Mouse (Mus musculus) layer of hippocampus, postnatal 14 days (tissue): Measurements from ENCODE around the gene Med23. TPM values are rescaled to one million over a fixed set of nuclear protein-coding genes. Genes with fewer than 3 reads are reported as not detected.

Experiments used
- DNase-seq, 2 experiments: peaks; one replicate each; pipeline ENCODE4 v3.0.0; 2021 to 2022; ENCODE audit warnings: low spot score in 2 of 2, mixed read lengths in 1 of 2
- total RNA-seq, 2 experiments: library from RNA; stranded (reverse); gene quantifications; 2 replicates each; pipeline ENCODE4 v1.2.3; 2021

Gene Med23
- total RNA-seq, 2 experiments from 2014 or later: 26.2 to 29.0 TPM

GRCm38 (mm10) chr10:24864434-24864833, 5.4 kb upstream of the Med23 start:
- no peak for DNase-seq

GRCm38 (mm10) chr10:24873624-24874023, 3.8 kb downstream of the Med23 start:
- no peak for DNase-seq

- DNase-seq: no peak
These were observed 16.2 kb downstream of the Med23 start for GRCm38 (mm10) chr10:24886008-24886407.

GRCm38 (mm10) chr10:24888343-24888742, 18.6 kb downstream of the Med23 start:
- no peak for DNase-seq

- DNase-seq: peak; percentile 20 to 36
These were observed 26.1 kb downstream of the Med23 start for GRCm38 (mm10) chr10:24895927-24896326.

GRCm38 (mm10) chr10:24905627-24906026, 35.8 kb downstream of the Med23 start:
- DNase-seq: no peak

GRCm38 (mm10) chr10:24911199-24911598, 41.4 kb downstream of the Med23 start:
- DNase-seq: no peak

- DNase-seq: no peak
These were observed 42.8 kb downstream of the Med23 start for GRCm38 (mm10) chr10:24912576-24912975.

GRCm38 (mm10) chr10:24915486-24915885, 45.7 kb downstream of the Med23 start:
- no peak for DNase-seq

- no peak for DNase-seq
These were observed 53.2 kb downstream of the Med23 start for GRCm38 (mm10) chr10:24922977-24923376.

- DNase-seq: no peak
These were observed 54.5 kb downstream of the Med23 start for GRCm38 (mm10) chr10:24924296-24924695.

GRCm38 (mm10) chr10:24926380-24926779, 56.6 kb downstream of the Med23 start:
- no peak for DNase-seq

GRCm38 (mm10) chr10:24926962-24927720, 57.4 kb downstream of the Med23 start, which contains the start of gene Arg1:
Gene Arg1 (minus strand): TSS chr10:24927484.
- no peak for DNase-seq

GRCm38 (mm10) chr10:24928072-24928471, 58.3 kb downstream of the Med23 start:
- DNase-seq: no peak

- DNase-seq: no peak
These were observed 60.4 kb downstream of the Med23 start for GRCm38 (mm10) chr10:24930143-24930542.

- no peak for DNase-seq
These were observed 78.1 kb downstream of the Med23 start for GRCm38 (mm10) chr10:24947871-24948270.

GRCm38 (mm10) chr10:24948278-24948677, 78.5 kb downstream of the Med23 start:
- DNase-seq: no peak

GRCm38 (mm10) chr10:24950223-24950622, 80.4 kb downstream of the Med23 start:
- no peak for DNase-seq

- no peak for DNase-seq
These were observed 81.8 kb downstream of the Med23 start for GRCm38 (mm10) chr10:24951575-24951974.

GRCm38 (mm10) chr10:24952549-24952948, 82.8 kb downstream of the Med23 start:
- DNase-seq: no peak

GRCm38 (mm10) chr10:24953876-24954275, 84.1 kb downstream of the Med23 start:
- DNase-seq: no peak

GRCm38 (mm10) chr10:24958280-24959042, 88.7 kb downstream of the Med23 start:
- DNase-seq: no peak
